Mouse (Mus musculus) ZHBTc4 (cell line): Measurements from ENCODE around the gene Gm27029.
"Not testable (repeated sequence)": the region's sequence is repeated elsewhere in the genome, so short reads cannot be mapped to it uniquely, and the experiment has no call there.

Experiments used
- DNase-seq: peaks from one replicate; pipeline ENCODE4 v3.0.0-alpha.2; 2011; ENCODE audit warnings: low read depth, low spot score

Gm27029 gene

GRCm38 (mm10) chr11:101457631-101458030 is 33.0 kb upstream of the Gm27029 start:
- no peak for DNase-seq

GRCm38 (mm10) chr11:101455627-101456026 is 31.0 kb upstream of the Gm27029 start:
- DNase-seq = no peak

DNA sequence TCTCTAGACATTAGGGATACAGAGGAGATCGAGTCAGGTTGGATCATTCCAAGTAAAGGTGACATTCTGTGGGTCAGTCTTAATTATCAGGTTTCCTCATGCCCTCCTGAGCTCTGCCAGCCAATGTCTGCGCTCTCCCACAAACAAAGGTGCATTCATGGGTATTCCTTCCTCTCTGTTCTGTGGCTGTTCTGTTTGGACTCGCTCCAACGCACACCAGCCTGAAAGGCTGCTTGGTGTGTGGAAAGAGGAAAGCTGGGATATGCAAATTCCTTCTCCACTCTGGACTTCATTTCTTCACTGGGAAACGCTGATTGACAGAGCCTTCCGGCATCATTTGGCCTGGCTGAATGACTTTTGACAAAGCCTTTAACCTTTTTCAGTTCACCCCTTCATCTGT is 30.1 kb upstream of the Gm27029 start:
- no peak for DNase-seq

DNA sequence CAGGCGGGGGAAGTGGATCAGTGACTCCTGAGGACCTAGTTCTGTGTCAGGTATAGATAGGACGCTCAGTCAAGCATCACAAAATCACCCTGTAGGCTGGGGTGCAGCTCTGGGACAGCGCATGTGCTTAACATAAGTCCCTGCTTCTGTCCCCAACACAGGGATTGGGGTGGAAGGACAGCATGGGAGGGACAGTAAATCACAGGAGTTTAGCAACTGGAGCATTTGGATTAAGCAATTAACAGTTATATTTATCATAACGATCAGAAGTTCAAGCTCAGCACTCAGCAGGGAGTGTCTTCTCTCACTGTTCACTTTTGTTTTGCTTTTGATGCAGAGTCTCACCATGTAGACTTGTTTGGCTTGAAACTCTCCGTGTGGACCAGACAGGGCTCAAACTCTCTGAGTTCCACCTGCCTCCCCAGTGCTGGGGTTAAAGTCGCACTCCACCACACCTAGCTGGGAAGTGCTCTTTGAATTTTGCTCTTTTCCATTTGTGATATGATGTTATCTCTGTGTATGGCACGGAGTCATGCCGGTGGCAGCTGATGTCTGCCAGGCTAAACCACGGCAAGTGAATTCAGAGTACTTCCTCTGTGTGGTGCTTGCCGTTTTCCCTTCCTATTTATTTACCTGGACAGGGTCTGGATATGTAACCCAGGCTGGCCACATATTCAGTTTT is 27.6 kb upstream of the Gm27029 start:
- no peak for DNase-seq

GRCm38 (mm10) chr11:101451536-101451935 is 26.9 kb upstream of the Gm27029 start:
- no peak for DNase-seq

GRCm38 (mm10) chr11:101450394-101450793 is 25.8 kb upstream of the Gm27029 start:
- peak; percentile 56 for DNase-seq

GRCm38 (mm10) chr11:101449596-101449995 is 25.0 kb upstream of the Gm27029 start:
- not testable (repeated sequence) for DNase-seq

- DNase-seq = no peak
Measured at GRCm38 (mm10) chr11:101448899-101449298, 24.3 kb upstream of the Gm27029 start.

GRCm38 (mm10) chr11:101448274-101448746 is 23.7 kb upstream of the Gm27029 start, which contains the start of gene Ifi35:
Gene Ifi35 (plus strand): TSS chr11:101448407.
- peak; percentile 86 for DNase-seq

DNA sequence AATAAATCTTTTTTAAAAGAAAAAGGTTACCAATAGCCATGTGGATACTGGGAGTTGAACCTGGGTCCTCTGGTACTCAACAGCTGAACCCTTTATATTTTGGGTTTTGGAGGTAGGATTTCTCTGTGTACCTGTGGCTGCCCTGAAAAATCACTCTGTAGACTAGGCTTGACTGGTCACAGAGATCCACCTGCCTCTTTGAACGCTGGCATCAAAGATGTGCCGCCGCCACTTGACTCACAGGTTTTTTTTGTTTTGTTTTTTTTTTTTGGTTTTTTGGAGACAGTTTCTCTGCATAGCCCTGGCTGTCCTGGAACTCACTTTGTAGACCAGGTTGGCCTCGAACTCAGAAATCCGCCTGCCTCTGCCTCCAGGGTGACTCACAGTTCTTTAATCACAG is 23.2 kb upstream of the Gm27029 start:
- DNase-seq = no peak

DNA sequence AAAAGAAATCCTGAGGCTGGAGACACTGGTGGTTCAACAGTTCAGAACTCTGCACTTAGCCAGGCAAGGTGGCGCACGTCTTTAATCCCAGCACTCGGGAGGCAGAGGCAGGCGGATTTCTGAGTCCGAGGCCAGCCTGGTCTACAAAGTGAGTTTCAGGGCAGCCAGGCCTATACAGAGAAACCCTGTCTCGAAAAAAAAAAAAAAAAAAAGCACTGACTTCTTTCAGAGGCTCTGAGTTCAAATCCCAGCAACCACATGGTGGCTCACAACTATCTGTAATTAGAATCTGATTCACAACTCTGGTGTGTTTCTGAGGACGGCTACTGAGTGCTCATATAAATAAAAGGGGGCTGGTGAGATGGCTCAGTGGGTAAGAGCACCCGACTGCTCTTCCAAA is 22.3 kb upstream of the Gm27029 start:
- not testable (repeated sequence) for DNase-seq

GRCm38 (mm10) chr11:101446319-101446718 is 21.7 kb upstream of the Gm27029 start:
- DNase-seq = peak; percentile 66

- no peak for DNase-seq
Measured at GRCm38 (mm10) chr11:101442760-101443159, 18.2 kb upstream of the Gm27029 start.

DNA sequence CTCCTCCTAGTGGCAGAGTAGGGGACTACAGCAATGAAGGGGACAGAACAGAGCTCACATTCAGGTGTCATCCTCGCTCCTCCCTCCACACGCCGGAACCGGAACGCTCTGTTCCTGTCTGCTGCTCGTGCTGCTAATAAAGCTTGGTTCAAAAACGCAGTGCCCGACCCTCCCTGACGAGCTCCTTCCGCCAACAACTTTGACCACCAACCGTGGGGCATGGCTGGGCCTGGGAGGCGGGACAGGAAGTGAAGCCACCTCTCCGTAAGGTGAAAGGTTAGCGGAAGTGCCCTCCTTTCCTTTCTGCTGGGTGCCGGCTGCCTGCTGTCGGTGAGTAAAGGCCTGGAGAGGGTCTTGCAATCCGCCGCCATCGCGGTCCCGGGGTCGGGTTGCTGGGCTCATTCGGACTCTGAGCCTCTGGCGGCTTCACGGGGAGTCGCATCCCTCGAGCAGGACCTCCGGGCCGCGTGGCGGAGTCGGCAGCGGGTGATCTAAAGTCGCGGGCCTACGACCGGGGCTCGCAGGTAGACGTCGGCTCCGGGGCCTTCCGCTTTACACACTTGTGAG is 17.6 kb upstream of the Gm27029 start, which contains the start of gene Rpl27:
Rpl27 (plus strand) TSS at position 172 of the 567 bp plus-strand sequence.
- DNase-seq = peak; percentile 100

DNA sequence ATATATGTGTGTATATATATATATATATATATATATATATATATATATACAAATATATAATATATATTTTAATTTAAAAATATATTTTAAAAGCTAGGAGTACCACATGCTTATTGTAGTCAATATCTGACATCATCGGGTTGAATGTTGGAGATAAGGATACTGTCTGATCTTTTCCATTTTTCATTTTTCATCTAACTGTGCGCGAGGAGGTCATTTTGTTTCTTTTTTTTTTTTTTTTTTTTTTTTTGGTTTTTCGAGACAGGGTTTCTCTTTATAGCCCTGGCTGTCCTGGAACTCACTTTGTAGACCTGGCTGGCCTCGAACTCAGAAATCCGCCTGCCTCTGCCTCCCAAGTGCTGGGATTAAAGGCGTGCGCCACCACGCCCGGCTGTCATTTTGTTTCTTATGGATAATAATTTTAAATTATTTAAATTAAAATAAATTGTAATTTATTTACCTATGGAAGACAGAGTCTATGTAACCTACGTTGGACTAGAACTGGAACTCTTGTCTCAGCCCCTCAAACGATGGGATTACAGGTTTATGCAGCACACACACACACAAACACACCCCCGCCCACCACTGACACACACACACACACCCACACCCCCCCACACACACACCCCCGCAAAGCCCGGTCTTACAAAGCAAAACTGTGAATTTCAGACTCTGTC is 17.0 kb upstream of the Gm27029 start:
- DNase-seq = not testable (repeated sequence)

DNA sequence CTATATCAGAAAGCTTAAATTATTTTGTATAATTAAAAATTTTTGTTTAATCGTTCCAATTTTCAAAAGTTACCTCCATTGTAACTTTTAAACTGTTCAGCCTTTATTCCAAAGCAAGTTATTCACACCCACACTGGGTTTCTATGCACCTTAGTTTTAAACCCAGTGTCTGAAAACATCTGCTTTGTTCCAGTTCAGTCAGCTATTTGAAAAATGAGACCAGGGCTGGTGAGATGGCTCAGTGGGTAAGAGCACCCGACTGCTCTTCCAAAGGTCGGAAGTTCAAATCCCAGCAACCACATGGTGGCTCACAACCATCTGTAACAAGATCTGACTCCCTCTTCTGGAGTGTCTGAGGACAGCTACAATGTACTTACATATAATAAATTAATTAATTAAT is 13.4 kb upstream of the Gm27029 start:
- not testable (repeated sequence) for DNase-seq

DNA sequence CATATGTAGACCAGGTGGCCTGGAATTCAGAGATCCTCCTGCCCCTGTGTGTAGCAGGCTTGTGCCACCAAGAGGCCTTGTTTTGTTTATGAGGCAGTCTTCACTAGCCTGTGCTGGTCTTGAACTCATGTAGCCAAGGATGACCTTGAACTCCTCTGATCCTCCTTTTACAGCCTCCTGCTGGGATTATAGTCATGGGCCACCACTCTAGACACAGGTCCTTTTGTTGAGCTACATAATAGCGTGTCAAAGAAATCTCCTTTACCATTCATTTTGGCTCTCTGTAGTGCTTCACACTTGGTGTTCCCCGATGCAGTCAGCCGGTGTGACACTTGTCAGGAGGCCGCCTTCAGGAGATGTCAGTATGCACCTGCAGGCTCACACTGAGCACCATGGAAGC is 12.3 kb upstream of the Gm27029 start:
- DNase-seq = peak; percentile 82

DNA sequence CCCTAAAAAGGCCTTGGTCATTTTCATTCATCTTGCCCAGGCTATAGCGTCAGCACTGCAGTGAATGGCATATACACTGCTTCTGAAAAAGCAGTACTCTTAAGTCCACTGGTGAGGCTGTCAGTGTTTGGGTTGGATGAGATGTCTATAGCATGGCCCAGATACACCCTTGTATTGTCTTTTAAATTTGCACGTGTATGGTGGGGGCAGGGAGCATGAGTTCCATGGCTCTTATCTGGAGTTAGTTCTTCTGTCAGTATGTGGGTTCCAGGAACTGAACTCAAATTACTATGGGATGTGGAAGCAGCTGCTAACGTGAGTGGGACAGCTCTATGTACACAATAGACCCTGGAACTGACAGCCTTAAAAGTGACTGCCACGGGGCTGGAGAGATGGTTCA is 11.2 kb upstream of the Gm27029 start:
- DNase-seq = peak; percentile 63

DNA sequence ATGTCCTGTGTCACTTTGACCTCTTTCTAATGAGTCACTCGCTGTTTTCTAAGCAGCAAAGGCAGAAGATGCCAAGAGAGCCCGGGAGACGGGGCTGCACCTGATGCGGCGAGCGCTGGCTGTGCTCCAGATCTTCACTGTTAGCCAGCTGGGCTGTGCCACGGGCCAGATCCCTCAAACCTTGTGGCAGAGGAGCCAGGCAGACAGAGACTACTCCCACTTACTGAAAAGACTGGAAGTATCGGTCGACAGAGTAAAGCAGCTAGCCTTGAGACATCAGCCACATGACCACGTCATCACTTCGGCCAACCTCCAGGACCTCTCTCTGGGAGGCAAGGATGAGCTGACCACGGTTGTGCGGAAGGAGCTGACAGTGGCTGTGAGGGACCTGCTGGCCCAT is 8.8 kb upstream of the Gm27029 start:
- DNase-seq = no peak

DNA sequence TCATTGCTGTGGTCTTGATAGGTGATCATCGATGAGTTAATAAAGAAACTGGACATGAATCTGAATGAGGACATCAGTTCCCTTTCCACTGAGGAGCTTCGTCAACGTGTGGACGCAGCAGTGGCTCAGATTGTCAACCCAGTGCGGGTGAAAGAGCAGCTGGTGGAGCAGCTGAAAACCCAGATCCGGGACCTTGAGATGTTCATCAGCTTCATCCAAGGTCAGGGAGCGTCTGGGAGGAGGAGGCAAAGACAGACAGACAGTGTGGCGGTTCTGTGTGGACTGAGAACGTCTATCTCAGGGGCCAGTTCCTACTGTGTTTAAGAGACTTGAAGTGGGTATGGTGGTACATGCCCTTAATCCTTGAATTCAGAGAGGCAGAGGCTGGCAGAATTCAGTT is 6.7 kb upstream of the Gm27029 start:
- no peak for DNase-seq

- DNase-seq = no peak
Measured at GRCm38 (mm10) chr11:101426165-101426564, 1.6 kb upstream of the Gm27029 start.

DNA sequence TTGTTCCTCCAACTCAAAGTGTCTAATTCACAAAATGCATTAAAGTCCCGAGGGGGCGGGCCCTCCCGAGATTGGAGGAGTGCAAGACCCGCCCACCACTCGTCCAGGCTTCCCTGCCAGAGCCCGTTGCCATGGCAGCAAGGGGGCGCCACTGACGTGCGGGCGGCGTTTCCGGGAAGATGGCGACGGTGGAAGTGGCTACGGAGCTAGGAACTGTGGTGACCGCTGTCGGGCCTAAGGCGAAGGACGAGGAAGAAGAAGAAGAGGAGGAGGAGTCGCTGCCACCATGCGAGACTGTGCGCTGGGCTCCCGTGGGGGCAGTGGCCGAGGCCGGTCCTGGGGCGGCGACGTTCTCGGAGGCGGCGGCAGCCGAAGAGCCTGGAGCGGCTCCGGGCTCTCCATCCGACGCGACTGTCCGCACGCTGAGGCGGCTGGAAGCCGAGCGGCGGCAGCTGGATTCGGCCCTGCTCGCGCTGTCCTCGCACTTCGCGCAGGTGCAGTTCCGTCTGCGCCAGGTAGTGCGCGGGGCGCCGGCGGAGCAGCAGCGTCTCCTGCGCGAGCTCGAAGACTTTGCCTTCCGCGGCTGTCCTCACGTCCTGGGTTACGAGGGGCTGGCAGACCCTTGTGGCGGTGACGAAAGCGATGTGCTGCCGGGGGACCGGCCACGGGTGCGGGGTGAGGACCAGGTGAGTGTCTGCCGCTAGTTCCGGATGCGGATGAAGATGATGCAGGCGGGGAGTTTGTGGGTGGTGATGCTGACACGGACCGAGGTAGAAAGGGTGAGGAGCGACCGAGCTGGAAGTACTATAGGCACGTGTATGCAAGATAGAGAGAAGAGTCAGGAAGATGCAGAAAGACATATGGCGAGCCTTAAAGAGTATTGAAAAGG is 573 bp upstream of the Gm27029 start, which contains the start of the genes Rundc1 and Ptges3l:
Rundc1 (plus strand) TSS at position 161 of the 889 bp plus-strand sequence.
Ptges3l (minus strand) TSS at position 409 of the 889 bp plus-strand sequence.
- DNase-seq = peak; percentile 98
